Mouse (Mus musculus) yolk sac, embryonic 10.5 days (tissue): Measurements from ENCODE around the gene Pla2g12b.

ENCODE experiments used
- DNase-seq: peaks from one replicate; pipeline ENCODE4 v3.0.0-alpha.2; 2017; ENCODE audit warnings: low spot score

Pla2g12b gene

DNA sequence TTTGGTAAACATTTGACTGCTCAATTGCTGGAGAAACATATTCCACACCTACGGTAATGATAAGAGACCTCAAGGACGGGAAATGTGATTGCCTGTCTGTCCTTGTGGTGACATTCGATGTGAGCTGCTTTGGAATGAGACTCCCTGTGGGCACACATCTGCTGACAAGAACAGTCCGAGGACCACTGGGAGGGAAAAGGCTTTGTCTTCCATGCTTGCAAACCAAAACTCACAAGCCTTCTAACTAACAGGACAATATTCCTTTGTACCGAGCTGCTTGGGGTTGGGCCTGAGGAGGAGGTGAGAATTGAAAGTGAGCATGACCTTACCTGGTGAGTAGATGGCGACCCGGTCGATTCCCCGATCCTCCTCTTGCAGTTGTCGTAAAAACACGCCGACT lies 63.8 kb downstream of the Pla2g12b start:
- no peak for DNase-seq

DNA sequence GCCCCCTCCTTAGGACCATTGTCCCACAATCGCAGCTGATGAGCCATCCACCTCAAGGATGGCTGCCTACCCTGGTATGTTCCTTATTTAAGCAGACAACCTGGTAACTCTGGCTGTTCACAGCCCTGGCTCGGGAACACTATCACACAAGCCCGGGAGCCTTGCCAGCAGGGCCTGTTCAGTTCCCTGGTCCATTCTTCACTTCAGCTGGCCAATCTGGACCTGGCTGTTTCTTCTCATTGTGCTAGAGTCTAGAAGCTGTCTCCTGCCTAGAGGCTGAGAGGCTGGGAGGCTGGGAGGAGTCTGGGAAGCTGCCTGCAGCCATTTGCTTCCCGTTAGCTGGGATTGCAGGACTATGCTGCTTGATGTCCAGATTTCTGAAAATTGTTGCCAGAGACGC lies 67.0 kb downstream of the Pla2g12b start:
- DNase-seq, result no peak
